Comparison of ENCODE assay signal across 20 mouse cellular contexts in the genomic region with DNA sequence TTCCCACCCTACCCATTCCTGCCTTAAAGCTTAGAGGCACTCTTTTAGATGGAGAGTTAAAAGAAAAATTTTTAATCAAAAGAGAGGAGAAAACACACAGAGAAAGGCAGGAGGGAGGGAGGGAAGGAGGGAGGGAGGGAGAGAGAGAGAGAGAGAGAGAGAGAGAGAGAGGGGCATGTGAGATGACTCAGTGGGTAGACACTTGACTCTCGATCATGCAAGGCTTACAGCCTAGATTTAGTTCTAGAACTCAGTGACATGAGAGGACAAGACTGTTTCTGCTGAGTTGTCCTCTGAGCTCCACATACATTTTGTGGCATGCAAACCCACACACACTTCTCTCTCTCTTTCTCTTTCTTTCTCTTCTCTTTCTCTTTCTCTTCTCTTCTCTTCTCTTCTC. TPM values are rescaled to one million over a fixed set of nuclear protein-coding genes. Genes with fewer than 3 reads are reported as not detected.
A peak's percentile ranks its signal among the peaks of the same experiment; 100 is the strongest.
DNase-seq lines count a peak whose midpoint lies in the region; ATAC-seq and TF ChIP-seq lines count a peak whose summit lies in the region.
"Had no signal": no experiment of that assay in that cellular context is flagged by ENCODE, and none has a peak within 500 bp of the region (broad histone marks: within the 10 kb centered on the region; RNA-seq: fewer than 3 reads in every experiment).

No protein-coding gene starts in this region.

- no peak overlapping the region for H3ac ChIP-seq in C2C12 (ENCODE audit: control insufficient read depth, insufficient read length, low read depth)

- no peak for DNase-seq in heart, postnatal 4 days
- DNase-seq in lung, embryonic 14.5 days: no peak
- no peak for DNase-seq in lung, postnatal 0 days (ENCODE audit: low spot score)
- no peak for DNase-seq in limb, embryonic 10.5 days (ENCODE audit: low spot score)
- no peak for DNase-seq in gastrocnemius, adult 18-20 months (ENCODE audit: low spot score)
- DNase-seq in layer of hippocampus, adult 11-12 months (ENCODE audit: low spot score): no peak
- DNase-seq: adrenal gland, postnatal 25 days; cerebellum, adult 9-10 months; forebrain, postnatal 0 days; gastrocnemius, postnatal 36 days; kidney, postnatal 36 days had no signal

- H3K9me3 ChIP-seq in heart, embryonic 13.5 days: no peaks in the 10 kb centered on the region
- H3K9me3 ChIP-seq in lung, embryonic 14.5 days (ENCODE audit: low read depth, low read length): no peaks in the 10 kb centered on the region
- no peaks in the 10 kb centered on the region for H3K9me3 ChIP-seq in lung, postnatal 0 days (ENCODE audit: low read length)
- H3K9me3 ChIP-seq in limb, embryonic 10.5 days (replicated peaks): no peaks in the 10 kb centered on the region
- H3K9me3 ChIP-seq: limb, embryonic 15.5 days; midbrain, embryonic 13.5 days had no signal

- peaks cover 79% of the 10 kb centered on the region for H3K4me1 ChIP-seq in heart, embryonic 13.5 days
- peaks cover 11% of the 10 kb centered on the region for H3K4me1 ChIP-seq in lung, embryonic 14.5 days (ENCODE audit: insufficient read depth)
- peaks cover 10% of the 10 kb centered on the region; the same call in 1 of the 2 replicates for H3K4me1 ChIP-seq in lung, postnatal 0 days (ENCODE audit: insufficient read depth, low read depth, low read length)
- peaks cover 33% of the 10 kb centered on the region; the same call in 1 of the 2 replicates for H3K4me1 ChIP-seq in limb, embryonic 10.5 days
- H3K4me1 ChIP-seq: midbrain, embryonic 13.5 days had no signal

- no peak for TF ChIP-seq EP300 in lung, postnatal 0 days (IDR thresholded peaks at IDR 0.05)

- no peak for ATAC-seq in heart, embryonic 13.5 days (ENCODE audit: extremely low read depth, insufficient number of reproducible peaks, low FRiP score, low TSS enrichment)
- ATAC-seq in lung, embryonic 14.5 days (ENCODE audit: insufficient read depth): no peak
- ATAC-seq in lung, postnatal 0 days: no peak
- ATAC-seq: CD4-positive, CD25-positive, alpha-beta regulatory T cell, adult 4 months; forebrain, postnatal 0 days; hindbrain, embryonic 16.5 days; midbrain, embryonic 13.5 days had no signal

- H3K4me3 ChIP-seq in heart, embryonic 13.5 days: no peak overlapping the region
- H3K4me3 ChIP-seq in lung, embryonic 14.5 days (ENCODE audit: low read depth, low read length): no peak overlapping the region
- no peak overlapping the region for H3K4me3 ChIP-seq in lung, postnatal 0 days (ENCODE audit: low read depth, low read length)
- no peak overlapping the region for H3K4me3 ChIP-seq in C2C12 (ENCODE audit: insufficient read depth, poor library complexity, severe bottlenecking)
- H3K4me3 ChIP-seq in limb, embryonic 10.5 days: no peak overlapping the region
- H3K4me3 ChIP-seq: limb, embryonic 15.5 days; midbrain, embryonic 13.5 days had no signal

- 40% methylated on average over 1 of the region's 1 CpGs for WGBS in heart, embryonic 13.5 days
- 71% methylated on average over 1 of the region's 1 CpGs for WGBS in lung, embryonic 14.5 days
- WGBS in lung, postnatal 0 days: 58% methylated on average over 1 of the region's 1 CpGs
- 86% methylated on average over 1 of the region's 1 CpGs for WGBS in limb, embryonic 10.5 days

- no peaks in the 10 kb centered on the region for H3K27me3 ChIP-seq in heart, embryonic 13.5 days (replicated peaks)
- no peaks in the 10 kb centered on the region for H3K27me3 ChIP-seq in lung, embryonic 14.5 days (ENCODE audit: insufficient read depth, low read length)
- H3K27me3 ChIP-seq in lung, postnatal 0 days (replicated peaks; ENCODE audit: insufficient read depth, low read length): no peaks in the 10 kb centered on the region
- H3K27me3 ChIP-seq in C2C12 (ENCODE audit: control insufficient read depth, insufficient read depth, insufficient read length): no peaks in the 10 kb centered on the region
- H3K27me3 ChIP-seq in limb, embryonic 10.5 days (ENCODE audit: low read depth, poor library complexity, severe bottlenecking): no peaks in the 10 kb centered on the region
- H3K27me3 ChIP-seq: limb, embryonic 15.5 days; midbrain, embryonic 13.5 days had no signal

- H3K9ac ChIP-seq in heart, embryonic 13.5 days: no peak overlapping the region
- H3K9ac ChIP-seq in lung, embryonic 14.5 days: no peak overlapping the region
- no peak overlapping the region for H3K9ac ChIP-seq in lung, postnatal 0 days (replicated peaks; ENCODE audit: low read depth)
- H3K9ac ChIP-seq: forebrain, postnatal 0 days; limb, embryonic 15.5 days; liver, embryonic 14.5 days; midbrain, embryonic 13.5 days had no signal

- no peaks in the 10 kb centered on the region for H3K79me2 ChIP-seq in C2C12 (ENCODE audit: control insufficient read depth, insufficient read depth)

- no peaks in the 10 kb centered on the region for H3K79me3 ChIP-seq in C2C12 (ENCODE audit: low read depth)

- H3K27ac ChIP-seq in heart, embryonic 13.5 days (replicated peaks): peak overlapping the region; percentile 97
- H3K27ac ChIP-seq in lung, embryonic 14.5 days (ENCODE audit: low read depth): peak overlapping the region; percentile 71; the same call in 1 of the 2 replicates
- no peak overlapping the region for H3K27ac ChIP-seq in lung, postnatal 0 days (ENCODE audit: low read length)
- H3K27ac ChIP-seq in limb, embryonic 10.5 days: peak overlapping the region; percentile 66; the same call in 1 of the 2 replicates
- H3K27ac ChIP-seq: liver, embryonic 14.5 days; midbrain, embryonic 13.5 days had no signal

- H3K36me3 ChIP-seq in heart, embryonic 13.5 days: no peaks in the 10 kb centered on the region
- H3K36me3 ChIP-seq in lung, embryonic 14.5 days (ENCODE audit: insufficient read depth): no peaks in the 10 kb centered on the region
- H3K36me3 ChIP-seq in lung, postnatal 0 days (ENCODE audit: insufficient read depth, low read length): no peaks in the 10 kb centered on the region
- no peaks in the 10 kb centered on the region for H3K36me3 ChIP-seq in C2C12 (ENCODE audit: control insufficient read depth, insufficient read depth)
- H3K36me3 ChIP-seq in limb, embryonic 10.5 days: no peaks in the 10 kb centered on the region
- H3K36me3 ChIP-seq: limb, embryonic 15.5 days; midbrain, embryonic 13.5 days had no signal

- H3K4me2 ChIP-seq in heart, embryonic 13.5 days: peak overlapping the region; percentile 60
- no peak overlapping the region for H3K4me2 ChIP-seq in lung, embryonic 14.5 days
- no peak overlapping the region for H3K4me2 ChIP-seq in lung, postnatal 0 days (replicated peaks; ENCODE audit: low read depth, low read length)
- H3K4me2 ChIP-seq: limb, embryonic 15.5 days; midbrain, embryonic 13.5 days had no signal

- TF ChIP-seq CTCF in lung, embryonic 14.5 days (IDR thresholded peaks at IDR 0.05; ENCODE audit: low read depth): no peak
- TF ChIP-seq CTCF in lung, postnatal 0 days (IDR thresholded peaks at IDR 0.05): no peak
- TF ChIP-seq CTCF in C2C12 (IDR thresholded peaks at IDR 0.05; ENCODE audit: control insufficient read depth, insufficient read depth, insufficient read length): no peak

TF ChIP-seq in C2C12, 6 proteins besides CTCF, POLR2A, EP300 and RAD21:
- TF ChIP-seq MYOD1 (IDR thresholded peaks at IDR 0.05; ENCODE audit: control insufficient read depth, insufficient read length, low read depth): no peak
- TF ChIP-seq MAX (IDR thresholded peaks at IDR 0.05): peak; percentile 46

RNA-seq across cellular contexts. Expression of gene Pakap, which starts 8.5 kb away (rescaled TPM):
- 49.3 and 52.6 TPM in 2 replicates for polyA plus RNA-seq in heart, embryonic 13.5 days (2015; fragmentation: Nextera tagmentation; extraction: Ambion mirVana)
- 10 to 100 TPM; 73.5 to 80.4 TPM for total RNA-seq in heart, postnatal 4 days (2021)
- polyA plus RNA-seq in lung, embryonic 14.5 days (2014; fragmentation: Nextera tagmentation; extraction: Ambion mirVana): 56.2 and 57.2 TPM in 2 replicates
- polyA plus RNA-seq in lung, postnatal 0 days (2015; fragmentation: Nextera tagmentation; extraction: Ambion mirVana): 60.5 and 68.6 TPM in 2 replicates
- 7.1 TPM for polyA plus RNA-seq in C2C12 (2012; fragmentation: generic; extraction: Trizol)
- polyA plus RNA-seq in limb, embryonic 10.5 days (2016; fragmentation: Nextera tagmentation; extraction: Ambion mirVana): 24.6 and 39.4 TPM in 2 replicates
- 1 to 10 TPM; 2.8 to 4.8 TPM for total RNA-seq in gastrocnemius, adult 18-20 months (2021)
- total RNA-seq: hematopoietic stem cell, adult 5-6 weeks; monocyte, adult 5-6 weeks had no signal
